Mouse (Mus musculus) cortical plate, adult 2 months (tissue): Measurements from ENCODE around the gene Timeless. TPM values are rescaled to one million over a fixed set of nuclear protein-coding genes. Genes with fewer than 3 reads are reported as not detected.
"Not testable (repeated sequence)": the region's sequence is repeated elsewhere in the genome, so short reads cannot be mapped to it uniquely, and the experiment has no call there.

ENCODE experiments used
- H3K27ac ChIP-seq: fragments of 200-500 bp; 2 replicates; pipeline ENCODE4 v1.5.1; 2012; ENCODE audit warnings: low read length, control low read depth, inconsistent platforms; ENCODE audit not compliant: insufficient read depth
- H3K4me1 ChIP-seq: fragments of 200-500 bp; 2 replicates; pipeline ENCODE4 v1.6.1; 2011; ENCODE audit warnings: low read length; ENCODE audit not compliant: control insufficient read depth, insufficient read depth
- H3K4me3 ChIP-seq: fragments of 200-500 bp; 2 replicates; pipeline ENCODE4 v1.5.1; 2011; ENCODE audit warnings: mild to moderate bottlenecking, low read length, control low read depth; ENCODE audit not compliant: insufficient read depth
- CTCF ChIP-seq: fragments of 200-500 bp; IDR thresholded peaks from 2 replicates; pipeline ENCODE4 v1.5.1; 2011; ENCODE audit warnings: mild to moderate bottlenecking, control low read depth, low read length; ENCODE audit not compliant: insufficient read depth; ENCODE audit errors: extremely low read depth
- POLR2A ChIP-seq: fragments of 200-500 bp; IDR thresholded peaks from 2 replicates; pipeline ENCODE4 v1.6.1; 2011; ENCODE audit warnings: mild to moderate bottlenecking, low read length, control low read depth; ENCODE audit not compliant: insufficient read depth; ENCODE audit errors: extremely low read depth
- polyA plus RNA-seq: library from polyadenylated mRNA; depleted of rRNA; stranded (reverse); fragments of >200 nt; gene quantifications from 2 replicates; pipeline ENCODE4 v1.2.3, GENCODE M21; 2012

The Timeless gene
- polyA plus RNA-seq, 1 experiment = 3.7 TPM

DNA sequence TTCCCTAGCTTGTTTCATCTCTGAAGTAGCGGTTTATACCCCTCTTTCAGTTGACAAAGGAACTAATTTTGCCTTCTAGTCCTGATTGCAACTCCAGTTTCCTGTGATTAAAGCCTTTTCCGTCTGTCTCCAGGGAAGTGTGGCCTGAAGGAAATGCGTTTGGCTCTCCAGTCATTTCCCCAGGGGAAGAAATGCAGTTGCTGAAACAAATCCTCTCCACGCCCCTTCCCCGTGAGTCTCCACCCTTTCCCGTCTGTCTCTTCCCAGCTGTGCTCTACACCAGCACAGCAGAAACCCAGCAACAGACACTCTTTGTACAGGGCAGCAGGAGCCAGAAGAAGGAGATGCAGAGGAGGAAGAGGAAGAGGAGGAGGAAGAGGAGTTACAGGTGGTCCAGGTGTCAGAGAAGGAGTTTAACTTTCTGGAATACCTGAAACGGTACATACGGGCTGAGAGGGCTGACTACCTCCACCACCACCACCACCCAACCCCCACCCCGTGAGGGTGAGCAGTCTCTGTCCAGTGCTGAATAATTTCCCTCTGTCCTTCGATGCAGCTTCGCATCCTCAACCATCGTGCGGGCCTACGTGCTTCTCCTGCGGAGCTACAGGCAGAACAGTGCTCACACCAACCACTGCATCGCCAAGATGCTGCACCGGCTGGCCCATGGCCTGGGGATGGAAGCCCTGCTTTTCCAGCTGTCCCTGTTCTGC lies 15.3 kb downstream of the Timeless start:
- TF ChIP-seq CTCF = no peak
- no peak for TF ChIP-seq POLR2A
- Histone ChIP-seq H3K4me3 (no peak overlapping the region), H3K4me1 (no peaks in the 10 kb centered on the region), H3K27ac (no peak overlapping the region)

DNA sequence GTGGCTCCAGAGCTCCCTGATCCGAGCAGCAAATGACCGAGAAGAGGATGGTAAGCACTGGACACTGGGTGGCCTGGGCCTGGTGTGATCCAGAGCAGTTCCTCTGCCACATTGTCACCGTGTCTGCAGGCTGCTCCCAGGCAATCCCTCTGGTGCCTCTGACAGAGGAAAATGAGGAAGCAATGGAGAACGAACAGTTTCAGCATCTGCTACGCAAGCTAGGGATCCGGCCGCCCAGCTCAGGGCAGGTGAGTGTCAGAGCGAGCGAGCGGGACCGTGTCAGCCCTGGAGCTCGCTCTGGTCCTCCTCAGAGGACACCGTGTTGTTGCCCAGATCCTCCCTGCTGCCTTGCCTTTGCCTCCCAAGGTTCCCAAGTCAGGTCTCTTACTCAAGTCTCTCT lies 18.7 kb downstream of the Timeless start:
- H3K4me3 ChIP-seq = no peak overlapping the region
- no peak for TF ChIP-seq CTCF
- TF ChIP-seq POLR2A = no peak
- no peak overlapping the region for H3K27ac ChIP-seq
- no peaks in the 10 kb centered on the region for H3K4me1 ChIP-seq

DNA sequence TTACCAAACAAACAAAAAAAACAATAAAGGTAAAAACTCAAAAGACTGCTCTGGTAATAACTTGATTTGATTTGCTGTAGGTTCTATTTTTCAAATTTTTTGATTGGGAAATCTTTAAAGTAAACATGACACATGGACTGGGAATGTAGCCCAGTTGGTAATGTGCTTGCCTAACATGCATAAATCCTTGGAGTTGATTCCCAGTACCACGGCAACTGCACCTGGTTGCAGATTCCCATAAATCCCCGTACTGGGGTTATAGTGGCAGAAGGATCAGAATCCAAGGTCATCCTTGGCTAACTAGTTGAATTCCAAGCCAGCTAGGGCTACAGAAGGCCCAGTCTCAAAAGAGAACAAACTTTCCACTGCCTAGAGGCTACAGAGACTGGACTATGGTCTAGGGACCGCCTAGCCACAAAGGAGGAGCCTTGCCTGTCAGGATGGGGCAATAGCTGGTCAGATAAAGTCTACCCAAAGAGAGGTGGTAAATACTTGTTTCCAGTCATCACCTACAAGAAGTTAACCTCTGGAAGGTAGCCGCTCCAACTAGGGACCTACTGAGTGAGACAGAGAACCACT lies 21.9 kb downstream of the Timeless start, which contains the start of gene Apon:
Apon (plus strand) TSS at position 420 of the 579 bp plus-strand sequence.
- TF ChIP-seq POLR2A (no peak), CTCF (no peak)
- H3K4me1 ChIP-seq = no peaks in the 10 kb centered on the region
- no peak within 1 kb of the TSS for H3K4me3 ChIP-seq
- no peak within 1 kb of the TSS for H3K27ac ChIP-seq

DNA sequence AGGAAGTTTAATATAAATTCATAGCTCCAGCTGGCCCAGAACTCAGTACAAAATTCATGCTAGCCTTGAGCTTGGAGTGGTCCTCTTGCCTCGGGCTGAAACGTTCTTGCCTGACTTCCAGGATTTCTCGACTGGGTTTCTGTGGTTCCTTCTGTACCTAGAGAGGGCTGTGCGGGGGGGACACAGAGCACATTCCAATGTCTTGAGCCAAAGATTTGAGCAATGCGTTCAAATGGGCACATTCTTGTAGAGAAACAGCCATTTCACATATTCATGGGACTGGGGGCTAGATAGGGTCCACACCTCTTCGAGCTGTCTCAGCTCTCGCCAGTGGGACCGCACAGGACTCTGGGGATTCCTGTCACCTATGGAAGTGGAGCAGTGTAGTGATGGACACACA lies 24.1 kb downstream of the Timeless start:
- Histone ChIP-seq H3K27ac (no peak overlapping the region), H3K4me1 (no peaks in the 10 kb centered on the region), H3K4me3 (no peak overlapping the region)
- TF ChIP-seq CTCF (no peak), POLR2A (no peak)

DNA sequence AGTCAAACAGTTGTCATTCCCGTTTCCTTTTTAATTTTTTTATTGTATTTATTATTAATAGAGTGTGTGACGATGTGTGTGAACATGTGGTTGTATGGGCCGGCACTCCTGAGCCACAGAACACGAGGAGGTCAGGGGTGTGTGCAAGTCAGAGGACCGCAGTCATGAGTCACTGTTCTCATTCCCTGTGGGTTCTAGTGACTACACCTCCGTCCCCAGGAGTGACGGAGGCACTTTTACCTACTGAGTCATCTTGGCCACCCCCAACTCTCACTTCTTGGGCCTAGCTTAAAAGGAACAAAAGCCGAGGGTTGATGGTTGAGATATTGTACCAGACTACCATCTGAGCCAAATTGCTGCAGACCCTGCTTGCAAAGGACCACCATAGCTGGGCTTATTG lies 24.5 kb downstream of the Timeless start:
- Histone ChIP-seq H3K27ac (no peak overlapping the region), H3K4me1 (no peaks in the 10 kb centered on the region), H3K4me3 (no peak overlapping the region)
- no peak for TF ChIP-seq POLR2A

DNA sequence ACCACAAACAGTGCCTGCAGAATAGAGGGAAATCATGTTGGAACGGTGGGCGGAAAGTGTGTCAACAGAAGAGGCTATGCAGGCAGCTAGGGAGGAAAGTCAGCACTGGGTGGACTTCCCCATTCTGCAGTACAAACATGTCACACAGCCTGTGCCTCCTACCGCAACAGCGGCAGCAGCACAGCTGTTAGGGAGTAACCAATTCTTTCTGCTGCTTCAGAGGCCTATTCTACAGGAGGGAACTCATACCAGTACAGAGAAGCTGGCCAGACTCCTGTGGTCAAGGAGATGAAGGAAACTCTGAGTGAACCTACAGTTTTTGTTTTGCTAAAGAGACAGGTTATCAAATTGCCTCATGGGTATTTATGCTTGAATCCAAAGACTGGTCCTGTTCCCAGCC lies 27.1 kb downstream of the Timeless start:
- no peak overlapping the region for H3K27ac ChIP-seq
- no peak for TF ChIP-seq CTCF
- TF ChIP-seq POLR2A = no peak

DNA sequence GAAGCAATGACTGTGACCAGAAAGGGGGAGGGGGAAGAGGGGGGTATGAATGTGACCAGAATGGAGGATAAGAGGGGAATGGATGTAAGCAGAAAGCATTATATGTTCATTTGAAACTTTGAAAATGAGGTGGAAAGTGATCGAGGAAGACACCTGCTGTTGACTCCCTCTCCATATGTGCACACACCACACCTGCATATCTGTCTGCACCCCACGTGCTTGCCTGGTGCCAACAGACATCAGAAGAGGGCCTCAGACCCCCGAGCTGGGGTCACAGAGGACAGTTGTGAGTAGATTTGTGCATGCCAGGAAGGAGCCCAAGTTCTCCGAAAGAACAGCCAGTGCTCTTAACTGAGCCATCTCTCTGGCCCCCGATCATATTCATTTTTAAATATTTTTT lies 28.1 kb downstream of the Timeless start:
- TF ChIP-seq POLR2A = no peak
- TF ChIP-seq CTCF = no peak
- Histone ChIP-seq H3K4me1 (no peaks in the 10 kb centered on the region), H3K27ac (no peak overlapping the region), H3K4me3 (no peak overlapping the region)

More for the DNA sequence above, 27.1 kb downstream of the Timeless start:
- Histone ChIP-seq H3K4me1 (no peaks in the 10 kb centered on the region), H3K4me3 (no peak overlapping the region)

DNA sequence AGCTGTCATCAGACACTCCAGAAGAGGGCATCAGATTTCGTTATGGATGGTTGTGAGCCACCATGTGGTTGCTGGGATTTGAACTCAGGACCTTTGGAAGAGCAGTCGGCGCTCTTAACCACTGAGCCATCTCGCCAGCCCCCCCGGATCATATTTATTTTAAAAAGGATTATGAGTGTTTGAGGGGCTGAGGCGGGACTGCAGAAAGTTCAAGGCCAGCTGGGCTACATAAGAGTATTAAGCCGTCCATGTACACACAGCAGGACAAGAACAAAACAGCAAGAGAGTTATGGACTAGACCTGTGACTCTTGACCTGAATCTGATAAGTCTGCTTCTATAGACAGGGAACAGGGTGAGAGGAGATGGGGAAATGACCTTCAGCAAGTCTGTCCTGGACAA lies 28.5 kb downstream of the Timeless start:
- H3K27ac ChIP-seq = not testable (repeated sequence)

DNA sequence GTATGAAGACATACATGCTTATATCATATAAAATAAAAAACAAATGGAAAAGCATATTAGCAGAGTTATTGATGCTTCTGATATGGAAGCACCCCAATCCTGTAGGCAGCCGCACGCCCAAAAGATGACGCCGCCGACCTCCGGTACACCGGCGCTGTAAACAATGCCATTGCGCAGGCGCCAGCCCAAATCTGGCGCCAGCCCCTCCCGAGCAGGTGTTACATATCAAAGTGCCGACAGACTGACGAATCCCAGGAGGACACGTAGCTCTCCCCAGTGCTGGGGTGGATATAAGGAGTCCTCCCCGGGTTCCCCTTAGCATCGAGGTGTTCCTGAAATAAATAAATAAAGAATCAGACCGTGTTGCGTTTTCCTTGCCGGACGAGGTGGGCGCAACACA lies 30.4 kb downstream of the Timeless start:
- no peak for TF ChIP-seq CTCF
- no peak for TF ChIP-seq POLR2A
- Histone ChIP-seq H3K27ac (no peak overlapping the region), H3K4me3 (no peak overlapping the region), H3K4me1 (no peaks in the 10 kb centered on the region)

More for the DNA sequence above, 28.5 kb downstream of the Timeless start:
- not testable (repeated sequence) for H3K4me1 ChIP-seq, H3K4me3 ChIP-seq
